Mouse (Mus musculus): Measurements from ENCODE around the gene Zfp28. TPM values are rescaled to one million over a fixed set of nuclear protein-coding genes. Genes with fewer than 3 reads are reported as not detected.

Gene Zfp28
- total and polyA plus RNA-seq, 3 experiments: 1.1 to 2.5 (median 1.4) TPM

DNA sequence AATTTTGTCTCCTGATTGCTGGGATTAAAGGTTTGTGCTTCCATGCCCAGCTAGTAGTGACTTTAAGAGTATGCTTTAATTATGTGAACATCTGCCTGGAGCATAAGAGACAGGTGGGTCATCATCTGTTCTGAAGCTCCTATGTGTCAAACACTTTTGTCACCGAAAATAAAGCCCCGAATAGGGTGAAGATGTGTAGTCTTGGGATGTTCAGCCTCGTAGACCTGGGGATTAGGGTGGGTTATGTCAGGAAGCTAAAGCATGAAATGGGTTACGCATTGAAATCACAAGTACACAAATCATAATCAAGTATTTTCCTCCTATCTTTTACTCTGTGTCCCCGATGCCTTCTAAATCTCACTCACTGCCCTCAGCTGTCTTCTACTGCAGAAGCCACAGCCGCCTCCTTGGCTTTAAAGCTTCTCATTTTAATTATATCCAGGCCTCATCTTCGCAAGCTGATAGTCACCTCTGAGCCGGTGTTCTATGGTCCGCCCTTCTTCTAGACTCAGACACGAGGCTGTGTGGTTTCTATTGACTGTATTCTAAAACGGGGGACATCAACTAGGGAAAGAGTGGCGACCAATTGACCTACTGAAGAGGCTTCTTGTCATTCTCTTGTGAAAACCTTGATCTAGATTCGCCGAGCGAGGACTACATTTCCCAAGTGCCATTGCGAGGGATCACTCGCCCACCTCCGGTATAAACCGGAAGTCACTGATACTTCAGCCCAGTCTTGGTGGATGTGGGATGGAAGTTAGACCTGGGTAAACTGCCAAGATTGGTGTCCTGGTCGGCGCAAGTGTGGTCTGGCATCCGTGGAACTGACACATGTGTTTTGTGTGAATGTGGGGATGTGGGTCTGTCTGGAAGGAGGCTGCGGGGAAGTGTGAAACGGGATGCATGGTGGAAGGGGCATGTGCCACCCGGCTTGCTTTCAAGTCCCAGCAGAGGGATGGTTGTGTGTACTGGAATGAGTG is 15.2 kb downstream of the Zfp28 start, which contains the start of gene Smim17:
Gene Smim17, plus strand, starts transcription at position 720 of the 980 bp plus-strand sequence.
- peak; percentile 68 for DNase-seq

DNA sequence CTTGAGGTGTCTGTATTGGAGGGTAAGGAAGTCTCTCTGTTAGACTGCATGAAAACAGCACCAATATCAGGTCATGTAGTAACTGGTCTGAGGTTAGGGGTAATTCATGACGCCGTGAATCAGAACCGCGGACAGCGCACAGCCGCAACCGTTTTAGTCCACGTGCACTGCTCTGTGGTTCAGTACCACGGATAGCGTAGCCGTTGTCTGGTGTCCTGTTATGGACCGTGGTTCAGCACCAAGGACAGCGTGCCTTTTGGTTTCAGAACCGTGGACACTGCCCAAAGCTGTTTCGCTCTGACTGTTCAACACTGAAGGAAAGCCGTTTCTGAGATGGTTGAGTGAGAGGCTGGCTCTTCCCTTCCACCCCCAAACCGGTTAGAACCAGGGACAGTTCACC is 26.9 kb downstream of the Zfp28 start, which contains the start of gene Gm20715:
Gene Gm20715, plus strand, starts transcription at position 235 of the 400 bp plus-strand sequence.
- DNase-seq: peak; percentile 91

DNA sequence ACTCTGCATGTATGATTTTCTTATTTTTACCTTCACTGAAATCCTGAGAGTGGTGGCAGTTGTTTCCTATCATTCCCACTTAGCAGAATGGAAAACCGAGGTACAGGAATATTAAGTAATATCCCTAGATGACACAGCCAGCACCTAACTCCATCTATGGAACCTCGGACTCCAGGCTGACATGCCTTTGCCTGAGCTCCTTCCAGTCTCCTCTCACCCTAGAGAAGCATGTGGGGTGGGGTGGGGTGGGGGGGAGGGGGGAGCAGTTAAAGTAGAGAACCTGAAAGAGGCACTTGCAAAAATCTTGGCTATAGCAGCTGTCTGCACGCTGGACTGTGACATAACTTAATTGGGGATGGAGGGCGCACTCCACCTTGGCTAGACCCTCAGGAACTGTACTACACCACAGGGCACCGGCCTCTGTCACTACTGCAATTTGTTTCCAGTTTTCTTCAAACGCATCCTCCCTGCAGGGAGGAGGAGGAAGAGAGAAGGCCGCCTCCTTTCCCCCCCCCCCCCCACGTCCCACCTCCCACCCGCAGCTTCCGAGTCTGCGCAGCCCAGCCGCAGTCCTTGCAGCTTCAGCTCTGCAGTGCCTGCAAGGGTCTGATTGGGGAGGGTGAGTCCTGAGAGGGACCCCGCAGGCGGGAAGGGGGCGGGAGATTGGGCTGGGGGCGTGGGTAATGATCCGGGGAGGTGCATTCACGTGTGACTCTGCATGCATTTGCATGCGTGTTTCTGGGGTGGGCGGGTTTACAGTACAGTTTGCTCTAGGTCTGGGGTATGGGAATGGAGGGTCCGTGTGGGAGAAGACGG is 31.7 kb downstream of the Zfp28 start:
- no peak for DNase-seq

DNA sequence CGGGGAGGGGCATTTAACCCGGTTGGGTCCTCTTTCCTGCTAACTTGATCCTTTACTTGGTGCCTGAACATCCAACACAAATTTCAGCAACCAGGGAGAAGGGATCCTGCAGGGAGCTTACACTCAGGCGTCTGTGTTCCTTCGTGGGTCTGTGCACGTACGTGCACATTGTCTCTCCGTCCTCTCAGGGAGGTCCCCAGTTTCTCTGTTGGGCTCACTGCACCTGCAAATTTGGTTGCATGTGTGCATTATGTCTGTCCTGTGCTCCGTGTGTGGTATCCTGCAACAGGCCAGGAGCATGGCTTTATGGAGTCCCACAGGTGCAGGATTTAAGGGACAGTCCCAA is 32.3 kb downstream of the Zfp28 start:
- no peak for DNase-seq

DNA sequence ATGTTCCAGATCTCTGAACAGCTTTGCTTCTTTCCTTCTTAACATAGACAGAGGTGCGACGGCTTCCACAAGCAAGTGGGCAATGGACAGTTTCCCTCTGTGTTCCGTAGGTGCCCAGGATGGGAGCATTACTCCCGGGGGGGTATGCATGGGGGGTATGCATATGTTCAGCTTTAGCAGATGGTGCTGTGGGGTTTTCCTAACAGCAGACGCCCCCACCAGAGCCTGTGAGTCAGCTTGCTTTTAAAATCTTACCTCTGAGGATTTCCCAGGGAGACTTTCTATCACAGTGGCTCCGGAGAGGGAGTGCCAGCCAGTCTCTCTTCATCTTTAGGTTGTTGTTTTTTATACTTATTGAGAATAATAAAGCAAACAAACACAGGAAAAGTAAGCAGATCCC is 36.8 kb downstream of the Zfp28 start:
- no peak for DNase-seq

DNA sequence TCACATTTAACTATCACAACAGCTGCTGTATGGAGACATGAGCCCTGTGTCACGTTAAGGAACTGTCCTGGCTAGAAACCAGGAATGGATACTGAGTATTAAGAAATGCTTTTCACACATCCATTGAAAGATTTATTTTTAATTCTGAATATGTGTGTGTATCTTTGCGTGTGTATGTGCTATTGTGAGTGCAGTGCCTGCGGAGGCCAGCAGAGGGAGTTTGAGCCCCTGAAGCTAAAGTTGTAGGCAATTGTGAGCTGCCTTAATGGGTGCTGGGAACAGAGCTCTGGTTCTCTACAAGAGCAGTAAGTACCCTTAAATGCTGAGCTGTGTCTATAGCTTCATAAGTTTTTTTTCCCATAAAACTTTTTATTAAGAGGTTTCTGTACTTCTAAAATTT is 46.3 kb downstream of the Zfp28 start:
- no peak for DNase-seq

DNA sequence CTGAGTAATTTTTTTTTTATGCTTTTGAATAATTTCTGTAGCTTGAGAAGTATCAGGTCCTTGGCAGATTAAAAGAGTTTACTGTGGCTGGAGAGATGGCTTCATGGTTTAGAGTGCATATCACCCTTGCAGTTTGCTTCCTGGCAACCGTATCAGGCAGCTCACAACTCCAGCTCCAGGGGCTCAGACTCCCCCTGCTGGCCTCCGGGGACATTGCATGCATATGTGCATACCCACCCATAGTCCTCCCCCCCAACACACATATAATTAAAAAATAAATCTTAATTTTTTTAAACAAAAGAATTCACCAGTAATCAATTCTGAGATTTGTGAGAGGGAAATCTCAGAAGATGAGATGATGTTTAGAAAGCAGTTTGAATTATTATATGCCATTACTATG is 47.2 kb downstream of the Zfp28 start:
- DNase-seq: peak; percentile 21

DNA sequence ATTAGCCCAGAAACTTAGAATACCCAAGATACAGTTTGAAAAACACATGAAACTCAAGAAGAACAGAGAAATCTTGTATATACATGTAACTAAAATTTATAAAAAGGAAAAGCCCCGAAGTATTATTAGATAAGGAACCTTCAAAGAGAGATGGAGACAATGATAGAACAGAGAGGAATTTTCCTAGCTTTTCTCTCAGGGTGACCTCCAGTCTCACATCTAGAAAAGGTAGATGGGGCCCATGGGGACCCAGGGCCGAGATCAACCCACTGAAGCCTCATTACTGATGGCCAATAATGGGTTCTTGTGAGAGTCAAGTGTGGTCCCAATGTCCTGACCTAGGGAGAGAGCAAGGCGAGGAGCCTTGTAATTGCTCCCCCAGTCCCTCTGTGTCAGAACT is 55.3 kb downstream of the Zfp28 start, which contains the start of gene Olfr1344:
Gene Olfr1344, plus strand, starts transcription at position 301 of the 400 bp plus-strand sequence.
- no peak for DNase-seq

DNA sequence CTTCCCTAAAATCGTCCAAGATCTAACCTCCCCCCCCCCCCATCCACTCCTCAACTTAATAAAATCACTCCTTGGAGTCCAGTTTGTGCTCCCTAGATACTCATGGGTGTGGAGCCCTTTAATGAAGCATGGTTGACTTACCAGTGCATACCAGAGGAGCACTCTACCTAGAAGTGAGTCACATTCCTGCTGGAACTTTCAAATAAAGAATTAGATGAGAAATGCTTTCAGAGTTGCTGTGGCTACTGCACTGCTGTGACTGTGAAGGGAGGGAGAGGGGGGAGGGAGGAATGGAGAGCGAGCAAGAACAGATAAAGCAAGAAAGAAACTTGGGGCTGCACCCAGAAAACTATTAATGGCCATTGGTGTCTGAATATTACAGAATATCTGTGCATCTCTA is 58.1 kb downstream of the Zfp28 start:
- no peak for DNase-seq

Other genes starting within 250 kb of the Zfp28 start
- 10 to 100 TPM; 41.8 to 41.9 TPM for gene Zfp787, start 227.3 kb upstream of the Zfp28 start, total RNA-seq (2021)
- 73.8 and 87.1 TPM in 2 replicates for gene Zfp787, start 227.3 kb upstream of the Zfp28 start, polyA plus RNA-seq (2012; rRNA removed)
- gene Zfp444, start 211.1 kb upstream of the Zfp28 start, total RNA-seq (2021): 10 to 100 TPM; 22.5 to 31.1 TPM
- 50.7 and 61.8 TPM in 2 replicates for gene Zfp444, start 211.1 kb upstream of the Zfp28 start, polyA plus RNA-seq (2012; rRNA removed)
- not detected for gene Galp, start 186.2 kb upstream of the Zfp28 start, total RNA-seq (2021)
- gene Galp, start 186.2 kb upstream of the Zfp28 start, polyA plus RNA-seq (2012; rRNA removed): not detected in 2 replicates
- not detected for gene Zscan5b, start 161.0 kb upstream of the Zfp28 start, total RNA-seq (2021)
- not detected in 2 replicates for gene Zscan5b, start 161.0 kb upstream of the Zfp28 start, polyA plus RNA-seq (2012; rRNA removed)
- gene Epp13, start 130.6 kb upstream of the Zfp28 start, total RNA-seq (2021): not detected
- gene Epp13, start 130.6 kb upstream of the Zfp28 start, polyA plus RNA-seq (2012; rRNA removed): not detected in 2 replicates
- gene Zfp667, start 96.7 kb upstream of the Zfp28 start, total RNA-seq (2021): 1 to 10 TPM; 6.5 to 6.6 TPM
- gene Zfp667, start 96.7 kb upstream of the Zfp28 start, polyA plus RNA-seq (2012; rRNA removed): 0.37 and 0.45 TPM in 2 replicates
- gene Zfp583, start 52.0 kb upstream of the Zfp28 start, total RNA-seq (2021): 1 to 10 TPM; 2.5 to 3.5 TPM
- 0.52 and 1.5 TPM in 2 replicates for gene Zfp583, start 52.0 kb upstream of the Zfp28 start, polyA plus RNA-seq (2012; rRNA removed)
- 1 to 10 TPM in 1 of 2 experiments, under 1 TPM in 1; 0.58 to 1.0 TPM for gene Gm3854, start 39.5 kb upstream of the Zfp28 start, total RNA-seq (2021)
- gene Gm3854, start 39.5 kb upstream of the Zfp28 start, polyA plus RNA-seq (2012; rRNA removed): 0.06 TPM in 1 of 2 replicates, not detected in the other
- gene Zfp78, start 20.0 kb upstream of the Zfp28 start, total RNA-seq (2021): 1 to 10 TPM; 1.9 to 3.0 TPM
- 0.02 and 0.20 TPM in 2 replicates for gene Zfp78, start 20.0 kb upstream of the Zfp28 start, polyA plus RNA-seq (2012; rRNA removed)
- under 1 TPM; 0.37 to 0.97 TPM for gene Smim17, start 15.4 kb downstream of the Zfp28 start, total RNA-seq (2021)
- 0.03 TPM in 2 replicates for gene Smim17, start 15.4 kb downstream of the Zfp28 start, polyA plus RNA-seq (2012; rRNA removed)
- gene Gm20715, start 27.0 kb downstream of the Zfp28 start, total RNA-seq (2021): not detected
- gene Gm20715, start 27.0 kb downstream of the Zfp28 start, polyA plus RNA-seq (2012; rRNA removed): not detected in 2 replicates
- not detected for gene Olfr1344, start 55.4 kb downstream of the Zfp28 start, total RNA-seq (2021)
- gene Olfr1344, start 55.4 kb downstream of the Zfp28 start, polyA plus RNA-seq (2012; rRNA removed): 0.34 and 0.76 TPM in 2 replicates
- not detected for gene Olfr1336, start 72.9 kb downstream of the Zfp28 start, total RNA-seq (2021)
- gene Olfr1336, start 72.9 kb downstream of the Zfp28 start, polyA plus RNA-seq (2012; rRNA removed): not detected in 2 replicates
- gene Olfr1346, start 83.8 kb downstream of the Zfp28 start, total RNA-seq (2021): not detected
- gene Olfr1346, start 83.8 kb downstream of the Zfp28 start, polyA plus RNA-seq (2012; rRNA removed): not detected in 2 replicates
- not detected for gene Olfr5, start 103.6 kb downstream of the Zfp28 start, total RNA-seq (2021)
- not detected in 2 replicates for gene Olfr5, start 103.6 kb downstream of the Zfp28 start, polyA plus RNA-seq (2012; rRNA removed)
- not detected for gene Olfr1347, start 116.5 kb downstream of the Zfp28 start, total RNA-seq (2021)
- gene Olfr1347, start 116.5 kb downstream of the Zfp28 start, polyA plus RNA-seq (2012; rRNA removed): not detected in 2 replicates
- not detected for gene Olfr1348, start 125.5 kb downstream of the Zfp28 start, total RNA-seq (2021)
- gene Olfr1348, start 125.5 kb downstream of the Zfp28 start, polyA plus RNA-seq (2012; rRNA removed): not detected in 2 replicates
- not detected for gene Olfr1349, start 139.7 kb downstream of the Zfp28 start, total RNA-seq (2021)
- gene Olfr1349, start 139.7 kb downstream of the Zfp28 start, polyA plus RNA-seq (2012; rRNA removed): not detected in 2 replicates
- not detected for gene Olfr1350, start 181.5 kb downstream of the Zfp28 start, total RNA-seq (2021)
- not detected in 2 replicates for gene Olfr1350, start 181.5 kb downstream of the Zfp28 start, polyA plus RNA-seq (2012; rRNA removed)